Mouse (Mus musculus) megakaryocyte, embryonic 14.5 days (primary cell): Measurements from ENCODE around the gene Pde6c.

Experiments used
- FLI1 ChIP-seq: IDR thresholded peaks from 2 replicates; pipeline ENCODE4 v1.6.1; 2012; ENCODE audit warnings: low read length, inconsistent platforms, mixed read lengths
- GATA1 ChIP-seq: IDR thresholded peaks from 3 replicates; pipeline ENCODE4 v1.6.1; 2012; ENCODE audit warnings: mixed read lengths, low read length, inconsistent platforms, borderline replicate concordance

GRCm38 (mm10) chr19:38133986-38134385 lies 1.4 kb downstream of the Pde6c start:
- TF ChIP-seq GATA1 (no peak), FLI1 (no peak)
